Mouse (Mus musculus) lung, postnatal 0 days (tissue): ENCODE results near the gene Nr2c1. TPM values are rescaled to one million over a fixed set of nuclear protein-coding genes. Genes with fewer than 3 reads are reported as not detected.
A peak's percentile ranks its signal among the peaks of the same experiment; 100 is the strongest.

Experiments used
- ATAC-seq: fragments of 200-750 bp; cut with Nextera tagmentation; 2 replicates; pipeline ENCODE4 v1.8.0; 2017; ENCODE audit warnings: moderate library complexity
- DNase-seq: peaks from one replicate; pipeline ENCODE4 v3.0.0-alpha.2; 2016; ENCODE audit warnings: low spot score
- H3K27ac ChIP-seq: fragments of 300-500 bp; sonication (generic); 2 replicates; pipeline ENCODE4 v1.5.1; 2014; ENCODE audit warnings: antibody characterized with exemption, mild to moderate bottlenecking, low read length, mixed read lengths
- H3K27me3 ChIP-seq: fragments of 300-500 bp; sonication (generic); replicated peaks from 2 replicates; pipeline ENCODE4 v1.6.1; 2014; ENCODE audit warnings: low read length, mixed read lengths; ENCODE audit not compliant: insufficient read depth
- H3K36me3 ChIP-seq: fragments of 300-500 bp; sonication (generic); 2 replicates; pipeline ENCODE4 v1.6.1; 2014; ENCODE audit warnings: low read length, mixed read lengths; ENCODE audit not compliant: insufficient read depth
- H3K4me1 ChIP-seq: fragments of 300-500 bp; sonication (generic); 2 replicates; pipeline ENCODE4 v1.6.1; 2014; ENCODE audit warnings: antibody characterized with exemption, low read depth, low read length, mixed read lengths; ENCODE audit not compliant: insufficient read depth
- H3K4me2 ChIP-seq: fragments of 300-500 bp; sonication (generic); replicated peaks from 2 replicates; pipeline ENCODE4 v1.6.1; 2014; ENCODE audit warnings: low read depth, mild to moderate bottlenecking, low read length, moderate library complexity, mixed read lengths
- H3K4me3 ChIP-seq: fragments of 300-500 bp; sonication (generic); 2 replicates; pipeline ENCODE4 v1.5.1; 2014; ENCODE audit warnings: low read depth, low read length
- H3K9ac ChIP-seq: fragments of 300-500 bp; sonication (generic); replicated peaks from 2 replicates; pipeline ENCODE4 v1.6.1; 2014; ENCODE audit warnings: low read depth, mild to moderate bottlenecking
- H3K9me3 ChIP-seq: fragments of 300-500 bp; sonication (generic); 2 replicates; pipeline ENCODE4 v1.6.1; 2016; ENCODE audit warnings: low read length, mixed read lengths
- CTCF ChIP-seq: IDR thresholded peaks from 2 replicates; pipeline ENCODE4 v1.5.1; 2016; ENCODE audit warnings: antibody characterized with exemption, mild to moderate bottlenecking
- EP300 ChIP-seq: IDR thresholded peaks from 2 replicates; pipeline ENCODE4 v1.6.1; 2016; ENCODE audit warnings: antibody characterized with exemption, mild to moderate bottlenecking, control low read depth
- WGBS: fragments of 180-500 bp; shearing (Covaris S2); extraction: QIAGEN DNeasy Blood & Tissue Kit; methylation state at CpG from one replicate; pipeline ENCODE4 v1.1.7; 2014; 5-methylcytosine and 5-hydroxymethylcytosine counted together
- polyA plus RNA-seq: library from polyadenylated mRNA; unstranded; fragments of >200 nt; fragmentation: Nextera tagmentation; extraction: Ambion mirVana; gene quantifications from 2 replicates; pipeline ENCODE4 v1.2.1, GENCODE M21; 2015

Gene Nr2c1
- 5.4 TPM in 2 replicates for polyA plus RNA-seq

- Histone ChIP-seq H3K4me2 (peak within 1 kb of the TSS; percentile 79), H3K36me3 (no peaks in the 10 kb centered on the region), H3K9me3 (no peaks in the 10 kb centered on the region), H3K4me3 (peak within 1 kb of the TSS; percentile 92), H3K4me1 (peaks cover 16% of the 10 kb centered on the region; the same call in 1 of the 2 replicates), H3K9ac (peak within 1 kb of the TSS; percentile 95), H3K27me3 (no peaks in the 10 kb centered on the region), H3K27ac (peak within 1 kb of the TSS; percentile 97)
- TF ChIP-seq EP300: no peak
- TF ChIP-seq CTCF: peak; percentile 80
- WGBS: 2% methylated on average over 64 of the region's 64 CpGs
- peak; percentile 94 for ATAC-seq
- DNase-seq: peak; percentile 95
Observed at GRCm38 (mm10) chr10:94147756-94148531, at the start of gene Nr2c1. Gene Nr2c1 (plus strand): TSS chr10:94148023.

GRCm38 (mm10) chr10:94098100-94098499 is 49.7 kb upstream of the Nr2c1 start:
- Histone ChIP-seq H3K9me3 (no peaks in the 10 kb centered on the region), H3K4me3 (no peak overlapping the region), H3K9ac (no peak overlapping the region), H3K36me3 (no peaks in the 10 kb centered on the region), H3K4me2 (no peak overlapping the region), H3K4me1 (peaks cover 30% of the 10 kb centered on the region), H3K27ac (peak overlapping the region; percentile 64), H3K27me3 (no peaks in the 10 kb centered on the region)
- WGBS: 35% methylated on average over 3 of the region's 3 CpGs
- ATAC-seq: peak; percentile 80
- DNase-seq: peak; percentile 89
- TF ChIP-seq EP300: peak; percentile 80
- peak; percentile 15; the same call in 1 of the 2 replicates for TF ChIP-seq CTCF

- Histone ChIP-seq H3K27ac (no peak overlapping the region), H3K4me3 (no peak overlapping the region), H3K9me3 (no peaks in the 10 kb centered on the region), H3K4me1 (no peaks in the 10 kb centered on the region; the same call in 1 of the 2 replicates), H3K4me2 (no peak overlapping the region), H3K27me3 (no peaks in the 10 kb centered on the region), H3K9ac (no peak overlapping the region), H3K36me3 (no peaks in the 10 kb centered on the region)
- TF ChIP-seq EP300 (no peak), CTCF (no peak)
- 89% methylated on average over 10 of the region's 10 CpGs for WGBS
- ATAC-seq: no peak
- DNase-seq: no peak
Observed at GRCm38 (mm10) chr10:94105498-94105897, 42.3 kb upstream of the Nr2c1 start.

GRCm38 (mm10) chr10:94107168-94107567 is 40.7 kb upstream of the Nr2c1 start:
- no peaks in the 10 kb centered on the region for H3K9me3 ChIP-seq
- no peaks in the 10 kb centered on the region for H3K27me3 ChIP-seq
- no peaks in the 10 kb centered on the region; the same call in 1 of the 2 replicates for H3K4me1 ChIP-seq
- WGBS: 14% methylated on average over 4 of the region's 4 CpGs
- ATAC-seq (peak; percentile 89), DNase-seq (peak; percentile 90)
- H3K4me2 ChIP-seq: peak overlapping the region; percentile 30; the same call in 1 of the 2 replicates
- H3K36me3 ChIP-seq: no peaks in the 10 kb centered on the region
- TF ChIP-seq EP300 (peak; percentile 68), CTCF (no peak)
- no peak overlapping the region for H3K9ac ChIP-seq
- H3K27ac ChIP-seq: peak overlapping the region; percentile 60
- no peak overlapping the region for H3K4me3 ChIP-seq

GRCm38 (mm10) chr10:94107607-94108006 is 40.2 kb upstream of the Nr2c1 start:
- DNase-seq (no peak), ATAC-seq (no peak)
- TF ChIP-seq EP300 (no peak; the same call in 1 of the 2 replicates), CTCF (no peak)
- Histone ChIP-seq H3K4me1 (no peaks in the 10 kb centered on the region; the same call in 1 of the 2 replicates), H3K4me2 (peak overlapping the region; percentile 30; the same call in 1 of the 2 replicates), H3K36me3 (no peaks in the 10 kb centered on the region), H3K9ac (no peak overlapping the region), H3K27ac (peak overlapping the region; percentile 60), H3K9me3 (no peaks in the 10 kb centered on the region), H3K27me3 (no peaks in the 10 kb centered on the region), H3K4me3 (no peak overlapping the region)
- 80% methylated on average over 7 of the region's 7 CpGs for WGBS

GRCm38 (mm10) chr10:94108791-94109190 is 39.0 kb upstream of the Nr2c1 start:
- H3K4me3 ChIP-seq: no peak overlapping the region
- no peak for TF ChIP-seq CTCF
- TF ChIP-seq EP300: no peak
- no peaks in the 10 kb centered on the region for H3K27me3 ChIP-seq
- H3K27ac ChIP-seq: no peak overlapping the region
- ATAC-seq (no peak), DNase-seq (no peak)
- no peaks in the 10 kb centered on the region; the same call in 1 of the 2 replicates for H3K4me1 ChIP-seq
- no peak overlapping the region for H3K9ac ChIP-seq
- no peaks in the 10 kb centered on the region for H3K36me3 ChIP-seq
- 91% methylated on average over 6 of the region's 6 CpGs for WGBS
- H3K4me2 ChIP-seq: no peak overlapping the region
- H3K9me3 ChIP-seq: no peaks in the 10 kb centered on the region
